Comparison of ENCODE assay signal across 8 mouse cellular contexts in genomic region chr1:155086893-155087292, GRCm38 (mm10). TPM values are rescaled to one million over a fixed set of nuclear protein-coding genes. Genes with fewer than 3 reads are reported as not detected.
DNase-seq lines count a peak whose midpoint lies in the region; ATAC-seq lines count a peak whose summit lies in the region.

No protein-coding gene starts in this region.

- no peaks in the 10 kb centered on the region for H3K27me3 ChIP-seq in heart, embryonic 12.5 days (replicated peaks)
- H3K27me3 ChIP-seq in forebrain, embryonic 13.5 days: no peaks in the 10 kb centered on the region
- no peaks in the 10 kb centered on the region for H3K27me3 ChIP-seq in limb, embryonic 15.5 days

- peak overlapping the region; percentile 58 for H3K27ac ChIP-seq in heart, embryonic 12.5 days (ENCODE audit: poor library complexity, severe bottlenecking)
- peak overlapping the region; percentile 86 for H3K27ac ChIP-seq in forebrain, embryonic 13.5 days
- H3K27ac ChIP-seq in limb, embryonic 15.5 days: peak overlapping the region; percentile 60

- H3K4me3 ChIP-seq in heart, embryonic 12.5 days: no peak overlapping the region
- no peak overlapping the region for H3K4me3 ChIP-seq in forebrain, embryonic 13.5 days
- no peak overlapping the region for H3K4me3 ChIP-seq in limb, embryonic 15.5 days

- no peak for ATAC-seq in heart, embryonic 12.5 days (ENCODE audit: insufficient number of reproducible peaks, low FRiP score)
- peak; percentile 60 for ATAC-seq in CD4-positive, CD25-positive, alpha-beta regulatory T cell, adult 4 months
- no peak for ATAC-seq in forebrain, embryonic 13.5 days
- ATAC-seq in limb, embryonic 15.5 days (ENCODE audit: insufficient number of reproducible peaks, low FRiP score, low TSS enrichment, low read depth): no peak

- no peaks in the 10 kb centered on the region for H3K9me3 ChIP-seq in heart, embryonic 12.5 days (replicated peaks)
- H3K9me3 ChIP-seq in forebrain, embryonic 13.5 days (replicated peaks): no peaks in the 10 kb centered on the region
- no peaks in the 10 kb centered on the region for H3K9me3 ChIP-seq in limb, embryonic 15.5 days

- peak overlapping the region; percentile 0; the same call in 1 of the 2 replicates for H3K4me2 ChIP-seq in heart, embryonic 12.5 days
- H3K4me2 ChIP-seq in forebrain, embryonic 13.5 days: 0 out of 2 replicates have a peak overlapping the region, but pooled peaks have one; percentile 2
- H3K4me2 ChIP-seq in limb, embryonic 15.5 days: no peak overlapping the region

- 11% methylated on average over 4 of the region's 4 CpGs for WGBS in heart, embryonic 12.5 days
- 8% methylated on average over 4 of the region's 4 CpGs for WGBS in forebrain, embryonic 13.5 days
- WGBS in limb, embryonic 15.5 days: 25% methylated on average over 4 of the region's 4 CpGs

- no peak overlapping the region for H3K9ac ChIP-seq in heart, embryonic 12.5 days
- peak overlapping the region; percentile 26 for H3K9ac ChIP-seq in forebrain, embryonic 13.5 days
- no peak overlapping the region for H3K9ac ChIP-seq in limb, embryonic 15.5 days

- DNase-seq in heart, adult 18-20 months: no peak
- DNase-seq in thymus, postnatal 4 days: peak; percentile 50
- DNase-seq in urinary bladder, adult 2 months (ENCODE audit: low spot score): no peak
- no peak for DNase-seq in cerebellum, postnatal 4 days (ENCODE audit: low spot score in 2 of 2)

- H3K4me1 ChIP-seq in heart, embryonic 12.5 days (replicated peaks): peaks cover 71% of the 10 kb centered on the region
- peaks cover 62% of the 10 kb centered on the region for H3K4me1 ChIP-seq in forebrain, embryonic 13.5 days
- peaks cover 79% of the 10 kb centered on the region for H3K4me1 ChIP-seq in limb, embryonic 15.5 days

- H3K36me3 ChIP-seq in heart, embryonic 12.5 days: no peaks in the 10 kb centered on the region
- no peaks in the 10 kb centered on the region for H3K36me3 ChIP-seq in forebrain, embryonic 13.5 days (ENCODE audit: poor library complexity, severe bottlenecking)
- H3K36me3 ChIP-seq in limb, embryonic 15.5 days: no peaks in the 10 kb centered on the region

RNA-seq across cellular contexts. Expression of gene Ier5, which starts 12.5 kb away (rescaled TPM):
- polyA plus RNA-seq in heart, embryonic 12.5 days (2016; fragmentation: Nextera tagmentation; extraction: Ambion mirVana): 8.9 and 10.9 TPM in 2 replicates
- 10 to 100 TPM; 18.8 to 21.4 TPM for total RNA-seq in heart, adult 18-20 months (2021)
- 10 to 100 TPM in 1 of 2 experiments, 1 to 10 TPM in 1; 4.9 to 12.6 TPM for polyA plus RNA-seq in CD4-positive, CD25-positive, alpha-beta regulatory T cell, adult 4 months (2017; shearing (Covaris generic))
- 8.6 and 12.2 TPM in 2 replicates for polyA plus RNA-seq in forebrain, embryonic 13.5 days (2015; fragmentation: Nextera tagmentation; extraction: Ambion mirVana)
- polyA plus RNA-seq in limb, embryonic 15.5 days (2015; fragmentation: Nextera tagmentation; extraction: Ambion mirVana): 5.5 and 7.1 TPM in 2 replicates
- 29.7 and 40.7 TPM in 2 replicates for polyA plus RNA-seq in urinary bladder, adult 2 months (2012; rRNA removed)

RNA-seq across cellular contexts. Expression of gene Mr1, which starts 59.7 kb away (rescaled TPM):
- polyA plus RNA-seq in heart, embryonic 12.5 days (2016; fragmentation: Nextera tagmentation; extraction: Ambion mirVana): 3.9 and 4.2 TPM in 2 replicates
- total RNA-seq in heart, adult 18-20 months (2021): 1 to 10 TPM; 6.7 to 7.8 TPM
- 10 to 100 TPM; 17.9 to 26.0 TPM for polyA plus RNA-seq in CD4-positive, CD25-positive, alpha-beta regulatory T cell, adult 4 months (2017; shearing (Covaris generic))
- 0.50 and 0.52 TPM in 2 replicates for polyA plus RNA-seq in forebrain, embryonic 13.5 days (2015; fragmentation: Nextera tagmentation; extraction: Ambion mirVana)
- polyA plus RNA-seq in limb, embryonic 15.5 days (2015; fragmentation: Nextera tagmentation; extraction: Ambion mirVana): 9.6 and 10.5 TPM in 2 replicates
- 24.0 and 31.2 TPM in 2 replicates for polyA plus RNA-seq in urinary bladder, adult 2 months (2012; rRNA removed)
